Mouse (Mus musculus) spleen, adult 2 months (tissue): ENCODE measurements around the gene Fam221b. TPM values are rescaled to one million over a fixed set of nuclear protein-coding genes. Genes with fewer than 3 reads are reported as not detected.

Source experiments
- DNase-seq, 2 experiments: peaks; one replicate each; pipeline versions ENCODE4 v3.0.0 to v3.0.0-alpha.2; 2012 to 2021; ENCODE audit warnings: low spot score in 2 of 2, low read depth in 1 of 2
- H3K27ac ChIP-seq: fragments of 200-500 bp; 2 replicates; pipeline ENCODE4 v1.5.1; 2012; ENCODE audit warnings: low read length, inconsistent platforms; ENCODE audit not compliant: insufficient read depth
- H3K27me3 ChIP-seq: fragments of 200-500 bp; 2 replicates; pipeline ENCODE4 v1.6.1; 2012; ENCODE audit warnings: mild to moderate bottlenecking, moderate library complexity, low read length, inconsistent platforms; ENCODE audit not compliant: control insufficient read depth, insufficient read depth
- H3K36me3 ChIP-seq: fragments of 200-500 bp; 2 replicates; pipeline ENCODE4 v1.6.1; 2012; ENCODE audit warnings: mild to moderate bottlenecking, low read length, inconsistent platforms; ENCODE audit not compliant: control insufficient read depth, insufficient read depth
- H3K4me1 ChIP-seq: fragments of 200-500 bp; 2 replicates; pipeline ENCODE4 v1.6.1; 2011; ENCODE audit warnings: inconsistent platforms; ENCODE audit not compliant: control insufficient read depth, insufficient read depth, insufficient read length
- H3K4me3 ChIP-seq: fragments of 200-500 bp; 2 replicates; pipeline ENCODE4 v1.5.1; 2011; ENCODE audit warnings: mild to moderate bottlenecking, inconsistent platforms; ENCODE audit not compliant: insufficient read depth, insufficient read length; ENCODE audit errors: extremely low read depth
- CTCF ChIP-seq: fragments of 200-500 bp; IDR thresholded peaks from 2 replicates; pipeline ENCODE4 v1.5.1; 2011; ENCODE audit warnings: mild to moderate bottlenecking, inconsistent platforms; ENCODE audit not compliant: insufficient read depth, insufficient read length, insufficient replicate concordance; ENCODE audit errors: extremely low read depth
- POLR2A ChIP-seq: fragments of 200-500 bp; IDR thresholded peaks from 2 replicates; pipeline ENCODE4 v1.6.1; 2011; ENCODE audit warnings: low read depth, low read length, inconsistent platforms
- WGBS: fragments of 180-500 bp; shearing (Covaris S2); methylation state at CpG from one replicate; pipeline ENCODE4 v1.1.7; 2018; 5-methylcytosine and 5-hydroxymethylcytosine counted together
- polyA plus RNA-seq: library from polyadenylated mRNA; depleted of rRNA; stranded (reverse); fragments of >200 nt; gene quantifications from 2 replicates; pipeline ENCODE4 v1.2.3, GENCODE M21; 2012

The Fam221b gene
- polyA plus RNA-seq, 1 experiment = not detected

DNA sequence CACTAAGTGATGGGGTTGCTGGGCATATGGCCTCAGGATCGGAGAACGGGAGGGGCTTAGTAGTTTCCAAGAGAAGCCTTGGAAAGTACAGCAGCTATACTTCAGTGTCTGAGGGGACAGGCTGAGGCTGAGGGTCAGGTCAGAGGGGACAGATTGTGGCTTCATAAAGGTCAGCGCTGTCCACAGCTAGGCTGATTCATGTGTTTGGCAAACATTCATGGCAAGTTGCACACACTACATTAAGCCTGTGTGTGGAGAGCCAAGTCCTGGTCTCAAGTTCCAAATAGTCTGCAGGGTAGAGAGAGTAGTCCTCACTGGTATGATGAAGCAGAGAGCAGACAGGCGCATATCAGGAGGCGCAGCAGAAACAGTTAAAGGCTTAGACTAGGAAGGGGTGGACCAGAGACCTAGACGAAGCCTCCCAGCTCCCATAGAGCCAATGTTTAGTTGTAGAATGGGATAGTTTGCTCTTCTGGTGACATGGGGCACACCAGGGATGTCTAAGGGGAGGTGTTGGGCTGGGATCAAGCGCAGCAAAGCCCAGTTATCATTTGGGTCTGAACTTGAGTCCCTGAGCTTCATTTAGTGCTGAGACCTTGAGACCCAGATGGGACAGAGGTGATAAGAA lies 10.6 kb upstream of the Fam221b start:
- no peaks in the 10 kb centered on the region for H3K36me3 ChIP-seq
- no peaks in the 10 kb centered on the region for H3K4me1 ChIP-seq
- H3K4me3 ChIP-seq = no peak overlapping the region
- 88% methylated on average over 7 of the region's 7 CpGs for WGBS
- no peak for DNase-seq
- no peaks in the 10 kb centered on the region for H3K27me3 ChIP-seq
- no peak for TF ChIP-seq CTCF
- no peak overlapping the region for H3K27ac ChIP-seq

GRCm38 (mm10) chr4:43678541-43678940 lies 9.6 kb upstream of the Fam221b start:
- no peak for DNase-seq
- Histone ChIP-seq H3K27me3 (no peaks in the 10 kb centered on the region), H3K27ac (no peak overlapping the region), H3K4me3 (no peak overlapping the region), H3K4me1 (no peaks in the 10 kb centered on the region), H3K36me3 (no peaks in the 10 kb centered on the region)
- TF ChIP-seq CTCF (no peak), POLR2A (no peak)
- WGBS = 93% methylated on average over 6 of the region's 6 CpGs

- H3K36me3 ChIP-seq = no peaks in the 10 kb centered on the region
- TF ChIP-seq POLR2A = no peak
- H3K27me3 ChIP-seq = no peaks in the 10 kb centered on the region
- no peak overlapping the region for H3K4me3 ChIP-seq
- H3K27ac ChIP-seq = no peak overlapping the region
- 81% methylated on average over 4 of the region's 4 CpGs for WGBS
- DNase-seq = no peak
- no peaks in the 10 kb centered on the region for H3K4me1 ChIP-seq
Measured at GRCm38 (mm10) chr4:43675608-43676007, 6.7 kb upstream of the Fam221b start.

- WGBS = 84% methylated on average over 5 of the region's 5 CpGs
- DNase-seq = no peak
- Histone ChIP-seq H3K27me3 (no peaks in the 10 kb centered on the region), H3K4me3 (no peak overlapping the region), H3K27ac (no peak overlapping the region), H3K36me3 (no peaks in the 10 kb centered on the region), H3K4me1 (no peaks in the 10 kb centered on the region)
- TF ChIP-seq CTCF (no peak), POLR2A (no peak)
Measured at GRCm38 (mm10) chr4:43674974-43675373, 6.0 kb upstream of the Fam221b start.

DNA sequence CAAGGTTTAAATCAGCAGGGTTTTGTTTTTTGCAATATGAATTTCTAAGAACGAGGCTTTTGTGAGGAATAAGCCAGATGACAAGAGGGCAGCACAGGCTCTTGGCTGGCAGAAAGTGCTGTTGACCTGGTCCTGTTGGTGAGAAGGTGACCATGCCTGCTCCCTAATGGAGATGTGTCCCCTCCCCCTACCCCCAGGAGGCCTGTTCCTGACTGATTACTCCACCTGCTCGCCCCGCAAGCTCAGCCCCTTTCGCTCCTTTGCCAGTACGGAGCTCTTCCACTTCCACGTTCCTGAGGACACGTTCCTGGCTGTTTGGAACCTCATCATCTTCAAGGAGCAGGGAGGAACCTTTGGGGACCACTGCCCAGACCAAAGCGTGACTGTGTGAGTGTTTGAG lies 4.8 kb upstream of the Fam221b start:
- H3K36me3 ChIP-seq = no peaks in the 10 kb centered on the region
- H3K4me1 ChIP-seq = peaks cover 4% of the 10 kb centered on the region; the same call in 1 of the 2 replicates
- H3K27me3 ChIP-seq = no peaks in the 10 kb centered on the region
- no peak for DNase-seq
- no peak overlapping the region for H3K4me3 ChIP-seq
- H3K27ac ChIP-seq = no peak overlapping the region
- WGBS = 88% methylated on average over 8 of the region's 8 CpGs
- no peak for TF ChIP-seq CTCF
- TF ChIP-seq POLR2A = no peak

DNA sequence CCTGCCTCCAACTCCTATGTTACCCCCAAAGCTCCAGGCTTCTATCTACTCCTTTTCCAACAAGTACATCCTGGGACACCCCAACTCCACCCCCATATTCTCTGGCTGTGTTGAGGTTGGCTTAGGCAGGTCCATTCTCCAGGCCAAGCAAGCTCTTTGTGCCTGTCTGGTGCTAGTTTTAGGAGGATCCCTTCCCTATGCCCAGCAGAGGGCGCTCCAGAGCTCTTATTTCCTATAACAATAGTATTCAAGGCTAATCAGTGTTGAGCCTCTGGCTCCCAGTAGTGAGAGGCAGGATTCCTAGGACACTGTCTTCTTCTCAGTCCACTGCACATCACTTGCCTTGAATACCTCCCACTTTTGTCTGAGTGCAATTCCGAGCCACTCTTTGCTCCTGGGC lies 3.1 kb upstream of the Fam221b start:
- TF ChIP-seq POLR2A (no peak), CTCF (peak; percentile 42; the same call in 1 of the 2 replicates)
- H3K4me3 ChIP-seq = no peak overlapping the region
- peak; percentile 49 to 76 for DNase-seq
- WGBS = 29% methylated on average over 2 of the region's 2 CpGs
- H3K36me3 ChIP-seq = no peaks in the 10 kb centered on the region
- H3K27ac ChIP-seq = no peak overlapping the region
- H3K27me3 ChIP-seq = no peaks in the 10 kb centered on the region
- peaks cover 4% of the 10 kb centered on the region; the same call in 1 of the 2 replicates for H3K4me1 ChIP-seq

GRCm38 (mm10) chr4:43669428-43669794 lies 466 bp upstream of the Fam221b start:
- Histone ChIP-seq H3K27me3 (no peaks in the 10 kb centered on the region), H3K4me1 (peaks cover 4% of the 10 kb centered on the region; the same call in 1 of the 2 replicates), H3K4me3 (peak overlapping the region; percentile 64), H3K27ac (no peak overlapping the region), H3K36me3 (no peaks in the 10 kb centered on the region)
- DNase-seq = no peak
- TF ChIP-seq CTCF = no peak
- TF ChIP-seq POLR2A = no peak
- WGBS = 1% methylated on average over 25 of the region's 25 CpGs
